Mouse (Mus musculus) forebrain, embryonic 10.5 days (tissue): Measurements from ENCODE around the gene Gm42791. TPM values are rescaled to one million over a fixed set of nuclear protein-coding genes. Genes with fewer than 3 reads are reported as not detected.

ENCODE experiments used
- DNase-seq: peaks from one replicate; pipeline ENCODE4 v3.0.0-alpha.2; 2017; ENCODE audit warnings: low spot score; ENCODE audit errors: extremely low spot score
- H3K27ac ChIP-seq: fragments of 300-500 bp; sonication (generic); 2 replicates; pipeline ENCODE4 v1.5.1; 2016; ENCODE audit warnings: mild to moderate bottlenecking
- H3K27me3 ChIP-seq: fragments of 300-500 bp; sonication (generic); 2 replicates; pipeline ENCODE4 v1.6.1; 2016; ENCODE audit warnings: mild to moderate bottlenecking; ENCODE audit not compliant: poor library complexity, severe bottlenecking
- H3K36me3 ChIP-seq: fragments of 300-500 bp; sonication (generic); replicated peaks from 2 replicates; pipeline ENCODE4 v1.6.1; 2016; ENCODE audit warnings: mild to moderate bottlenecking, moderate library complexity
- H3K4me1 ChIP-seq: fragments of 300-500 bp; sonication (generic); 2 replicates; pipeline ENCODE4 v1.6.1; 2016
- H3K4me3 ChIP-seq: fragments of 300-500 bp; sonication (generic); 2 replicates; pipeline ENCODE4 v1.5.1; 2016; ENCODE audit warnings: mild to moderate bottlenecking, moderate library complexity
- H3K9me3 ChIP-seq: fragments of 300-500 bp; sonication (generic); 2 replicates; pipeline ENCODE4 v1.6.1; 2016; ENCODE audit warnings: mild to moderate bottlenecking, moderate library complexity
- WGBS: fragments of 180-500 bp; shearing (Covaris S2); methylation state at CpG from one replicate; pipeline ENCODE4 v1.1.7; 2016; 5-methylcytosine and 5-hydroxymethylcytosine counted together
- polyA plus RNA-seq: library from polyadenylated mRNA; unstranded; fragments of >200 nt; fragmentation: Nextera tagmentation; extraction: Ambion mirVana; gene quantifications from 2 replicates; pipeline ENCODE4 v1.2.1, GENCODE M21; 2016

Gm42791 gene
- polyA plus RNA-seq, 1 experiment from 2014 or later: 1.2 TPM

DNA sequence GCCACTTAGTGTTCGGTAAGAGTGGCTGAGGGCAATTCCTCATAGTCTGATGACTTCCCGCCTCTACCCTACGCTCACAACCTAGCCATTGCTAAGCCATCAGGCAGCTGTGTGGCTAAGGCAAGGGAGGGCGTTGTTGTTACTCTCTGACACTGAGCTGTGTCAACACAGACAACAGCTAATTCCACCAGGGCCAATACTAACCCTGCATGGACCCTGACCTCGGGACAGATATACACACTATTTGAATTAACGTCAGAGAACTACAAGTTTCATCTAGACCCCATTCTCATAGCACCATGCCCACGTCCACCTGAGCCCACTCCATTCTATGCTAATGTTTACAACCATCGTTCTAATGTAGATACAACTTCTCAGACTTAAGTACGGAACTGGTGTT is 70.9 kb downstream of the Gm42791 start:
- no peak overlapping the region for H3K4me3 ChIP-seq
- no peak for DNase-seq
- no peaks in the 10 kb centered on the region for H3K27me3 ChIP-seq
- H3K9me3 ChIP-seq: no peaks in the 10 kb centered on the region
- H3K4me1 ChIP-seq: peaks cover 22% of the 10 kb centered on the region
- 89% methylated on average over 9 of the region's 9 CpGs for WGBS
- H3K36me3 ChIP-seq: peaks cover 40% of the 10 kb centered on the region
- no peak overlapping the region for H3K27ac ChIP-seq

DNA sequence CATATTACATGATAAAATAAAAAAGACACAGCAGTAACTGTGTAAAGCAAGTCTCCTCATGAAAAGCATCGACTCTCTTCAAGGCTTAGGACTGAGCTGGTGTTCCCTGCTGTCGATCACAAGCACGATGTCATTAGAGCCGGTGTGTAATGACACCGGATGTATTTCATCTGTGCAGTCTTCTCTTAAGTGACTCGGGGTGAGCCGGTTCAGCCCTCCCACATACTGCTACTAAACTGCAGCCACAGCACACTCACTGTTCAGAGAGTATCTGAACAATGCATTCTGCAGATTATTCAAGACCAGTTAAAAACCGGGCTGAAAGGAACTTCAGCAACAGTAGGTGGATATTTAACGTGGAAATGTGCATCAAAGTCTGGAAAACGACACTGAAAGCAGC is 71.5 kb downstream of the Gm42791 start:
- DNase-seq: no peak
- Histone ChIP-seq H3K9me3 (no peaks in the 10 kb centered on the region), H3K4me1 (peaks cover 17% of the 10 kb centered on the region), H3K27ac (no peak overlapping the region), H3K4me3 (no peak overlapping the region), H3K27me3 (no peaks in the 10 kb centered on the region), H3K36me3 (peaks cover 47% of the 10 kb centered on the region)
- 89% methylated on average over 10 of the region's 10 CpGs for WGBS

DNA sequence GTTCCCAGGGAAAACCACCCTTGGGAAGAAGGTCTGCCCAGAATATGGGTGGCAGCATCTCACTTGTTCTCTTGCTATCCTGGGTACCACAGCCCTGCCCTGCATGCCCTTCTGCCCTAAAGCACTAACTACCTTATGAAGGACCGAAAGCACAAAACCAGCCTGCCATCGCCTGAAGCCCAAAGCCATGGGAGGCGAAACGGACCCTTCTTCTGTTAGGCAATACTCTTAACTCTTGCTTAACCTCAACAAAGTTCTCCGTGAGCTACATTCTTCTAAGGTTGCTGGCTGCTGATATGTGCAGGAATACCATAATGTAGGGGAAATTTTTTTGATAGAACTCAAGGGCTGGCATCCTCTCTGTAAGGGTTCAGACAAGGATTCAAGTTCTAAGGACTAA is 72.2 kb downstream of the Gm42791 start:
- Histone ChIP-seq H3K27ac (no peak overlapping the region), H3K27me3 (no peaks in the 10 kb centered on the region), H3K4me3 (no peak overlapping the region), H3K4me1 (peaks cover 12% of the 10 kb centered on the region), H3K9me3 (no peaks in the 10 kb centered on the region), H3K36me3 (peaks cover 53% of the 10 kb centered on the region)
- no peak for DNase-seq
- WGBS: 91% methylated on average over 5 of the region's 5 CpGs

DNA sequence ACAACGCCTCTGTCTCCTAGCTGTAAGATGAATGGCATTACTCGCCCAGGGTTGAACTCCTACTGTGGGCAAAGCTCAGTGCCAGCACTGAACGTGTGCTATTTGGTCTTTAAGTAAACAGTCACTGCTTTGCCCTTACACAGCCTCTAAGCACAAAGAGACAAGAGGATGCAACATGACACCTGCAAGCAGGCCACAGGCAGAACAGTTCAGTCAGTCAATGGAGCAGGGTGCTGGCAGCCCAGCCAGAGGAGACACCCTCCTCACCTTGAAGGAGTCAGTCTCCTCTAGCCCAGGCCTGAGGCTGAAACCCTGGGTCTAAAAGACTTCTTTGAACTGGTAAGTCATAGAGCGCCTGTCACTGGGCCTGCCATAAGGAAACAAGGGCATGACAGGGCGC is 76.9 kb downstream of the Gm42791 start:
- 80% methylated on average over 5 of the region's 5 CpGs for WGBS
- peaks cover 71% of the 10 kb centered on the region for H3K36me3 ChIP-seq
- no peak overlapping the region for H3K27ac ChIP-seq
- no peaks in the 10 kb centered on the region for H3K4me1 ChIP-seq
- H3K4me3 ChIP-seq: no peak overlapping the region
- no peaks in the 10 kb centered on the region for H3K9me3 ChIP-seq
- no peak for DNase-seq
- no peaks in the 10 kb centered on the region for H3K27me3 ChIP-seq

DNA sequence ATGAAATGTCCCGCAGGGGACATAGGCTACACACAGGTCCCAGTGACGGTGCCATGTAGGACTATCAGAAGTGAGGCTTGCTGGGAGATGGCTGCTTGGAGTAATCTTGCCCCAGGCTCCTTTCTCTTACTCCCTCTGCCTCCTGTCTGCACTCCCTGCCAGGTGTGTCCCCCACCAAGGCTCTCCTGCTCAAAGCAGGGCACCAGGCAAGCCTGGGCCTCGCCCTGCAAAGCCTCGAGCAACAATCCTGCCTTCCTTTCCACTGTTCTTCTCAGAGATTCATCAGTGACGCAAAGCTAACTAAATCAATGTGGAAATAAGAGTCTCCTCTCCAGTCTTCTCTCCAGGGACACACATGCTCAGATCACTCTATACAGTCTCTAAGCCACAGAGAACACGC is 78.2 kb downstream of the Gm42791 start:
- H3K4me3 ChIP-seq: no peak overlapping the region
- no peaks in the 10 kb centered on the region for H3K9me3 ChIP-seq
- DNase-seq: no peak
- no peak overlapping the region for H3K27ac ChIP-seq
- peaks cover 3% of the 10 kb centered on the region; the same call in 1 of the 2 replicates for H3K4me1 ChIP-seq
- 88% methylated on average over 6 of the region's 6 CpGs for whole genome bisulfite sequencing
- peaks cover 83% of the 10 kb centered on the region for H3K36me3 ChIP-seq
- H3K27me3 ChIP-seq: no peaks in the 10 kb centered on the region

DNA sequence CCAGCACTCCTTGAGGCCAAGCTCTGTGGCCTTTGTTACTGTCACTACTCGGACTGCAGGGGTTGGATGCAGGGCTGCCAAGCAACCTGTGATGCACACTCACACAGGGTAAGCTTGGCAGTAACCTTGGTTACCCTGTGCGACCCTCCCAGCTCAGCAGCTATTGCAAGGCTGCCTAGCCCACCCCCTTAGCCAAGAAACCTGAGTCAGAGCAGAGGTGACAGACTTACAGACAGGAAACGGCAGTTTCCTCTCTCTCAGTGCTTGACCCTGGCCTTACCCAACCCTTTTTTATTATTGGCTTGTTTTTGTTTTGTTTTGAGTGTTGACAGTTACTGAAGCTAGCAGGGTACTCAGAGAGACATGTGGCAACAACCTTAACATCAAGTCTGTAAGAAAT is 82.7 kb downstream of the Gm42791 start:
- WGBS: 67% methylated on average over 3 of the region's 3 CpGs
- Histone ChIP-seq H3K27me3 (no peaks in the 10 kb centered on the region), H3K27ac (no peak overlapping the region), H3K9me3 (no peaks in the 10 kb centered on the region), H3K36me3 (peaks cover 79% of the 10 kb centered on the region), H3K4me1 (peaks cover 26% of the 10 kb centered on the region), H3K4me3 (no peak overlapping the region)
- DNase-seq: no peak

DNA sequence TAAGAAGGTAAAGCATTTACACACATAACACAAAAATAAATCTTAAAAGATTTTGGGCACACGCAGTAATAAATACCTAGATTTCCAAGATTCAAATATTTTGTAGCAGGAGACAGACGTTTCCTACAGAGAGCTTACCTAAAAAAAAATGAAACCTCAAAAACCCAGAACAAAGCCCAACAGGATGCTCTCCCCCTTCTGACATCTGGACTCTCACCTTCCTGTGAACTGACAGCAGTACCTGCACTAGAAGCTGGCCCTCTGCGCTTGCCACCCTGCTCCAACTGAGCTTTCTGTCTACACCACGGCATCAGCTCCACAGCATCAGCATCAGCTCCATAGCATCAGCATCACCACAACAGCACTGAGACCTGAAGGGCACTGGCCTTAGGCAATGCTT is 84.9 kb downstream of the Gm42791 start:
- no peak for DNase-seq
- Histone ChIP-seq H3K9me3 (no peaks in the 10 kb centered on the region), H3K36me3 (peaks cover 77% of the 10 kb centered on the region), H3K4me1 (peaks cover 31% of the 10 kb centered on the region), H3K27ac (no peak overlapping the region), H3K27me3 (no peaks in the 10 kb centered on the region), H3K4me3 (no peak overlapping the region)
- 90% methylated on average over 4 of the region's 4 CpGs for WGBS

DNA sequence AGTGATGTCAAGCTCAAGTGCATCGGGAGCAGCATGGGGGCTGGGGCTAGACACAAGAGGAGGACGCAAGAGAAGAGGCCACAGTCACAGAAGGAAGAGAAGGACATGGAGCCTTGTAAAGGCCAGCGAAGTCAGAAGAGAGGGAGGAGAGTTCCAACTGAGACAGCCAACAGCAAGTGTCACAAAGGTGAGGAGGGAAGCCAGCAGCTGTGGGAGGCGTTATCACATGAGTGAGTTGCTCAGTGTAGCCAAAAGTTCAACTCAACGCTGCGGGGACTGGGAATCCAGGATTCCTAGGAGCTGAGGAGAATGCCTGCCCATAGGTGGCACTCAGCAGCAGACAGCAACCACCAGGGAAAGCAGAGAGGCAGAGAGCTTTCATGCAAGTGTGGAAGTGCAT is 85.5 kb downstream of the Gm42791 start:
- peaks cover 74% of the 10 kb centered on the region for H3K36me3 ChIP-seq
- DNase-seq: no peak
- peak overlapping the region; percentile 31 for H3K27ac ChIP-seq
- no peak overlapping the region for H3K4me3 ChIP-seq
- H3K4me1 ChIP-seq: peaks cover 31% of the 10 kb centered on the region
- H3K27me3 ChIP-seq: no peaks in the 10 kb centered on the region
- WGBS: 38% methylated on average over 6 of the region's 6 CpGs
- H3K9me3 ChIP-seq: no peaks in the 10 kb centered on the region

DNA sequence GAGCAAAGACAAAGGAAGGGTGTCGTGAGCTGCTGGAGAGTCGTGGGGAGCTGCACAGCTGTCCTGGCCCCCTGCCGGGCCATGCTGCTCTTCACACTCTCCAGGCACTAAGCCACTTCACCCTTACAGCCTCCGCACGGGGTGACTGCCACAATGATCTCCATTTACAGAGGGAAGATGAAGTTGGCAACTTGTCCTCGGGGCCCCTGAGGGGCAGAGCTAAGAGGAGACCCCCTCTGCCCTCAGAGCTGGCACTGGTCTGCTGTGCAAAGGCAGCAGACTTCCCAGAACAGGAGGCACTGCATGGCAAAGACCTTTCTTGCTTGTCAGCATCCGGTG is 85.9 kb downstream of the Gm42791 start:
- no peaks in the 10 kb centered on the region for H3K27me3 ChIP-seq
- peaks cover 74% of the 10 kb centered on the region for H3K36me3 ChIP-seq
- peak overlapping the region; percentile 31 for H3K27ac ChIP-seq
- H3K9me3 ChIP-seq: no peaks in the 10 kb centered on the region
- no peak for DNase-seq
- 38% methylated on average over 7 of the region's 7 CpGs for WGBS
- H3K4me1 ChIP-seq: peaks cover 31% of the 10 kb centered on the region
- no peak overlapping the region for H3K4me3 ChIP-seq

DNA sequence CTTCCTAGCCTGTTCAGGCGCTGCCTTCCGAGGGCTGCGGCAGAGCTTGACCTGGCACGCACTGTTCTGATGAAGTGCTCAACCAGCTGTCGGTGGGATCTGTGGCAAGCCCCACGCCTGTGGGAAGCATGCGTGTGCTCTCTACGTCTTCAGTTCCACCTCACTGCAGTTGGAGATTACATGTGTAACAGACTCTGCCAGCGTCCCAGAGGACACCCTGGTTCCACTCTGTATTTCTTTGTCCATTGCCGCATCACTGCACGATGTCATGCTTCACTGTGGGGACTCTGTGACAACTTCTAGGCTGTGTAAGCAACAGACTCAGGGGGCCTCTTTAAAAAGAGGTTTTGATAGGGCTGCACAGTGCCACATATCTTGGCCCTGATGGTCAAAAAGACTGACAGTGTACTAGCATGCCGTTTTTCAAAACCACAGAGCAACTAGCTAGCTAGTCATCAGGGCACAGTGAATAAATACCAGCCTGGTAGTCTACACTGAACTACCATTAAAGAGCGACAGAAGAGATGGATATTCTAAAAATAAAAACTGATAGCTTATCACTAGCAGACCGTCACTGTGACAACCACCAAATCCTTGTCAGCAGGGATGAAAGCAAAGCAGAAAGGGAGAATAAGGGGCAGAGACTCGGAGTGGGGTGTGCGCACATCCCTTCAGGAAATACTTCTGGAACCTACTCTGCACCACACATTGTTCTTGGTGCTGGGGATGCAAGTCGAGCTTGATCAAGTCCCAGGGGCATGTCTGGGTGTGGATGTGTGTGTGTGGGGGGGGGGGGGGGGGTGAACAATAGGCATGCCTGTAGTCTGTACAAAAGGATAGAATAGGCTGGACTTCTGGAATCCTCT is 86.5 kb downstream of the Gm42791 start:
- no peak for DNase-seq
- Histone ChIP-seq H3K27me3 (no peaks in the 10 kb centered on the region), H3K27ac (peak overlapping the region; percentile 31), H3K9me3 (no peaks in the 10 kb centered on the region), H3K36me3 (peaks cover 75% of the 10 kb centered on the region), H3K4me1 (peaks cover 31% of the 10 kb centered on the region), H3K4me3 (no peak overlapping the region)
- WGBS: 80% methylated on average over 17 of the region's 17 CpGs

DNA sequence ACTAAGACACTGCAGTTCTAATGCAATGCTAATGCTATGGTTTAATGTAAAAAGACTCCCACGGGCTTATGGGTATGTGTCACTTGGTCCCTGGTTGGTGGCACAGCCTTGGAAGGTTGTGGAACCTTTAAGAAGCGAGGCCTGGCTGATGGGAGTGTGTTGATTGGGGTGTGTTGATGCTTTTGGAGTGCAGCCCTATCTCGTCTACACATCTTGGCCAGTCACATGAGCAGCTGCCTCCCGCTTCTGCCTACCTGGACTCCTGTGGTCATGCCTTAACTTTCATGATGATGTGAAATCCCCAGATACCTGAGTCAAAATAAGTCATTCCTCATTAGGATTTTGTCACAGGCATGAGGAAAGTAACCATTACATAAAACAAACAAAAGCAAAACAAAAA is 88.6 kb downstream of the Gm42791 start:
- H3K9me3 ChIP-seq: no peaks in the 10 kb centered on the region
- H3K4me3 ChIP-seq: no peak overlapping the region
- WGBS: 89% methylated on average over 4 of the region's 4 CpGs
- peaks cover 67% of the 10 kb centered on the region for H3K36me3 ChIP-seq
- H3K27me3 ChIP-seq: no peaks in the 10 kb centered on the region
- no peak for DNase-seq
- H3K27ac ChIP-seq: no peak overlapping the region
- peaks cover 27% of the 10 kb centered on the region for H3K4me1 ChIP-seq

DNA sequence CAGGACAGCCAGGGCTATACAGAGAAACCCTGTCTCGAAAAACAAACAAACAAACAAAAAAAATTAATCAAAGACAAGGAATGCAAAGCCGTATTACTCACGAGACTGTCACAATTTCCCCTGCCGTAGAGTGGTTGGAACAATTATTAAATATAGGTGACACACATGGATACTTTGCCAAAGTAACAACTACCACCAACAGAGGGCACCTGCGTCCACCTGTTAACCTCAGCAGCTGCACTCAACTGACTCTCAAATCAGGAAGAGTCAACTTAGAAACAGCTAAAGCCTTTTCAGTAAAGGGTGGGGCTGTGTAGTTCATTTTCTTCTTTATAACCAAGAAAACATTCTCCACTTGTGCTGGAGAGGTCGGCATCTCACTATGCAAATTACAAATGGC is 90.1 kb downstream of the Gm42791 start:
- H3K27ac ChIP-seq: no peak overlapping the region
- DNase-seq: no peak
- H3K36me3 ChIP-seq: peaks cover 61% of the 10 kb centered on the region
- H3K4me3 ChIP-seq: no peak overlapping the region
- no peaks in the 10 kb centered on the region for H3K9me3 ChIP-seq
- no peaks in the 10 kb centered on the region for H3K27me3 ChIP-seq
- peaks cover 27% of the 10 kb centered on the region for H3K4me1 ChIP-seq
- WGBS: 83% methylated on average over 6 of the region's 6 CpGs

DNA sequence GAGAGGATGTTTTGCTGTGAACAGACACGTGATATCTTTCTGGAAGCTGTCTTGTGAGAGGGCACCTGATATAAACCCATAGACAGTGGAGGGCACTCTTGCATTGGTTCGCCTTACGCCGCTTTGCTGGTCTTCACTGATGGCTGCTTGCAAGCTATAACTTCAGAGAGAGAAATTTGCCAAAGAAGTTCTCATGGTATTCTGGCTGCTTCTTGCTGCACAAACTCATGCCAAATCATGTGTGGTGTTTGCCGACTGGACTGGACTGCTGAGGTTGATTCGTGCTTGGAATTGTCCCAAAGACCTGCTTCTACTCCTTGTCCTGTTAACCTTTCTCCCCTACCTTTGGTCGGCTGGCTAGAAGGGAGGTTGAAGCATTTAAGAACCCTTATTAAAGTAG is 95.6 kb downstream of the Gm42791 start:
- DNase-seq: no peak
- 93% methylated on average over 7 of the region's 7 CpGs for WGBS
- H3K9me3 ChIP-seq: no peaks in the 10 kb centered on the region

More for the DNA sequence above, 95.6 kb downstream of the Gm42791 start:
- Histone ChIP-seq H3K4me1 (peaks cover 17% of the 10 kb centered on the region), H3K36me3 (peaks cover 29% of the 10 kb centered on the region), H3K27ac (no peak overlapping the region), H3K27me3 (no peaks in the 10 kb centered on the region), H3K4me3 (no peak overlapping the region)
